Comparison of ENCODE assay signal across 25 mouse cellular contexts in the genomic region with DNA sequence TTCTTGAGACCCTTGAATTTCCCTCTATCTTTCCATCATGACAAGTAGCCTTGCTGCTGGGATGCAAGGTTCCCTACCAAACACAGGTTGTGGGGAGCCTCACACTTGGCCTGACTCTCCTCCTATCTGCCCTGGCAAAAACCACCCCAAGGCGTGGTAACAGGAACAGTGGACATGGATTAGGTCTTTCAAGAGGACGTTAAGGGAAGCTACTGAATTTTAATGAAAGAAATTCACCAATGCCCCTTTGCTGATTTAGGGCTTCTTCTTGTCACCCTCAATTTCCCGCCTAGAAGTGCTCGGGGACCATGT. TPM values are rescaled to one million over a fixed set of nuclear protein-coding genes. Genes with fewer than 3 reads are reported as not detected.
DNase-seq lines count a peak whose midpoint lies in the region; ATAC-seq and TF ChIP-seq lines count a peak whose summit lies in the region.
"Had no signal": no experiment of that assay in that cellular context is flagged by ENCODE, and none has a peak within 500 bp of the region (broad histone marks: within the 10 kb centered on the region; RNA-seq: fewer than 3 reads in every experiment).

No protein-coding gene starts in this region.

- H3K27ac ChIP-seq in bone marrow, adult 2 months (ENCODE audit: control insufficient read depth, insufficient read depth, low read depth, low read length, poor library complexity), result peak overlapping the region; percentile 78
- H3K27ac ChIP-seq in liver, embryonic 12.5 days, result peak overlapping the region; percentile 93
- H3K27ac ChIP-seq in liver, postnatal 0 days (ENCODE audit: low read depth), result peak overlapping the region; percentile 93
- no peak overlapping the region for H3K27ac ChIP-seq in forebrain, embryonic 10.5 days
- no peak overlapping the region for H3K27ac ChIP-seq in hindbrain, embryonic 11.5 days (ENCODE audit: low read depth, low read length)
- H3K27ac ChIP-seq: heart, embryonic 15.5 days; hindbrain, embryonic 12.5 days; macrophage had no signal

- H3K9ac ChIP-seq in liver, embryonic 12.5 days, result peak overlapping the region; percentile 52
- H3K9ac ChIP-seq in liver, postnatal 0 days (replicated peaks), result 0 out of 2 replicates have a peak overlapping the region, but pooled peaks have one; percentile 2
- no peak overlapping the region for H3K9ac ChIP-seq in hindbrain, embryonic 11.5 days (ENCODE audit: low read depth, low read length)
- H3K9ac ChIP-seq: forebrain, postnatal 0 days; heart, embryonic 15.5 days; hindbrain, embryonic 12.5 days had no signal

- DNase-seq in liver, postnatal 0 days, result no peak
- no peak for DNase-seq in forebrain, embryonic 10.5 days (ENCODE audit: extremely low spot score, low spot score)
- DNase-seq in hindbrain, embryonic 11.5 days (ENCODE audit: low spot score), result no peak
- DNase-seq in spleen, postnatal 4 days (ENCODE audit: low spot score in 2 of 2), result no peak
- DNase-seq: adrenal gland, postnatal 25 days; cerebellum, adult 2 months; cerebellum, postnatal 14 days; forebrain, postnatal 0 days; gastrocnemius, postnatal 14 days; kidney, adult 9 months; kidney, postnatal 10 days; layer of hippocampus, adult 9-11 months; right cerebral cortex, adult 18-20 months; thymus, postnatal 4 days had no signal

- no peak for TF ChIP-seq EP300 in liver, postnatal 0 days (IDR thresholded peaks at IDR 0.05; ENCODE audit: low read depth)

- H3K36me3 ChIP-seq in liver, embryonic 12.5 days, result peaks cover 54% of the 10 kb centered on the region
- peaks cover 26% of the 10 kb centered on the region for H3K36me3 ChIP-seq in liver, postnatal 0 days (replicated peaks; ENCODE audit: insufficient read depth, low read length)
- H3K36me3 ChIP-seq in forebrain, embryonic 10.5 days (replicated peaks), result peaks cover 69% of the 10 kb centered on the region
- H3K36me3 ChIP-seq in hindbrain, embryonic 11.5 days (ENCODE audit: control insufficient read depth, insufficient read depth, low read length), result 0 out of 2 replicates have a peak, but pooled peaks cover 3% of the 10 kb centered on the region

- 76% methylated on average over 4 of the region's 4 CpGs for WGBS in bone marrow, adult 2 months
- 61% methylated on average over 4 of the region's 4 CpGs for WGBS in liver, embryonic 12.5 days (ENCODE audit: insufficient replicate concordance)
- 86% methylated on average over 4 of the region's 4 CpGs for WGBS in liver, postnatal 0 days (ENCODE audit: insufficient replicate concordance)
- WGBS in forebrain, embryonic 10.5 days, result 90% methylated on average over 4 of the region's 4 CpGs
- 84% methylated on average over 4 of the region's 4 CpGs for WGBS in hindbrain, embryonic 11.5 days

- no peak for TF ChIP-seq CTCF in bone marrow, adult 2 months (IDR thresholded peaks at IDR 0.05; ENCODE audit: control insufficient read depth, insufficient read depth, low read length)
- TF ChIP-seq CTCF in liver, postnatal 0 days (IDR thresholded peaks at IDR 0.05; ENCODE audit: low read depth), result no peak

- H3K27me3 ChIP-seq in liver, embryonic 12.5 days (replicated peaks), result no peaks in the 10 kb centered on the region
- no peaks in the 10 kb centered on the region for H3K27me3 ChIP-seq in liver, postnatal 0 days (ENCODE audit: insufficient read depth, low read length)
- no peaks in the 10 kb centered on the region for H3K27me3 ChIP-seq in forebrain, embryonic 10.5 days (ENCODE audit: poor library complexity, severe bottlenecking)
- no peaks in the 10 kb centered on the region for H3K27me3 ChIP-seq in hindbrain, embryonic 11.5 days (ENCODE audit: control insufficient read depth, insufficient read depth, low read length)
- H3K27me3 ChIP-seq: heart, embryonic 15.5 days; hindbrain, embryonic 12.5 days had no signal

- no peaks in the 10 kb centered on the region for H3K9me3 ChIP-seq in liver, embryonic 12.5 days (replicated peaks)
- H3K9me3 ChIP-seq in liver, postnatal 0 days (ENCODE audit: low read length), result no peaks in the 10 kb centered on the region
- H3K9me3 ChIP-seq in forebrain, embryonic 10.5 days, result no peaks in the 10 kb centered on the region
- no peaks in the 10 kb centered on the region for H3K9me3 ChIP-seq in hindbrain, embryonic 11.5 days (ENCODE audit: control insufficient read depth, low read length)
- H3K9me3 ChIP-seq: heart, embryonic 15.5 days; hindbrain, embryonic 12.5 days had no signal

- H3K4me3 ChIP-seq in bone marrow, adult 2 months (replicated peaks; ENCODE audit: control insufficient read depth, low read depth, low read length), result no peak overlapping the region
- H3K4me3 ChIP-seq in liver, embryonic 12.5 days, result no peak overlapping the region
- H3K4me3 ChIP-seq in liver, postnatal 0 days (ENCODE audit: low read depth, low read length), result no peak overlapping the region
- H3K4me3 ChIP-seq in forebrain, embryonic 10.5 days, result no peak overlapping the region
- H3K4me3 ChIP-seq in hindbrain, embryonic 11.5 days (ENCODE audit: low read depth, low read length), result no peak overlapping the region
- H3K4me3 ChIP-seq: heart, embryonic 15.5 days; hindbrain, embryonic 12.5 days had no signal

- TF ChIP-seq POLR2A in bone marrow, adult 2 months (IDR thresholded peaks at IDR 0.05; ENCODE audit: borderline replicate concordance, control insufficient read depth, low read depth, low read length), result no peak

- peak; percentile 54 for ATAC-seq in erythroblast, adult 5-6 weeks (replicated peaks; ENCODE audit: low FRiP score, poor library complexity, severe bottlenecking)
- ATAC-seq in liver, embryonic 12.5 days, result peak; percentile 65
- ATAC-seq in liver, postnatal 0 days, result peak; percentile 47
- ATAC-seq in hindbrain, embryonic 11.5 days (ENCODE audit: low FRiP score), result no peak
- ATAC-seq: CD4-positive, CD25-positive, alpha-beta regulatory T cell, adult 4 months; forebrain, postnatal 0 days; intestine, postnatal 0 days; lung, postnatal 0 days; midbrain, embryonic 16.5 days had no signal

- peaks cover 3% of the 10 kb centered on the region for H3K4me1 ChIP-seq in bone marrow, adult 2 months (ENCODE audit: control insufficient read depth, insufficient read depth, low read length)
- H3K4me1 ChIP-seq in liver, embryonic 12.5 days, result peaks cover 41% of the 10 kb centered on the region
- peaks cover 14% of the 10 kb centered on the region for H3K4me1 ChIP-seq in liver, postnatal 0 days (ENCODE audit: insufficient read depth)
- H3K4me1 ChIP-seq in forebrain, embryonic 10.5 days, result peaks cover 9% of the 10 kb centered on the region; the same call in 1 of the 2 replicates
- no peaks in the 10 kb centered on the region for H3K4me1 ChIP-seq in hindbrain, embryonic 11.5 days (replicated peaks; ENCODE audit: control insufficient read depth, insufficient read depth, low read length)
- H3K4me1 ChIP-seq: hindbrain, embryonic 12.5 days had no signal

- H3K4me2 ChIP-seq in liver, embryonic 12.5 days, result peak overlapping the region; percentile 44; the same call in 1 of the 2 replicates
- H3K4me2 ChIP-seq in liver, postnatal 0 days (ENCODE audit: low read depth, low read length), result peak overlapping the region; percentile 5; the same call in 1 of the 2 replicates
- H3K4me2 ChIP-seq in hindbrain, embryonic 11.5 days (replicated peaks; ENCODE audit: low read depth, low read length), result no peak overlapping the region
- H3K4me2 ChIP-seq: heart, embryonic 15.5 days; hindbrain, embryonic 12.5 days; midbrain, embryonic 11.5 days had no signal

RNA-seq across cellular contexts. Expression of a gene that starts 2.6 kb away (rescaled TPM):
- polyA plus RNA-seq in bone marrow, adult 2 months (2011; ENCODE audit: insufficient read depth, insufficient read length, low replicate concordance, missing spikeins), result 0.72 and 4.6 TPM in 2 replicates
- not detected in 2 replicates for total RNA-seq in erythroblast, adult 5-6 weeks (2015; ENCODE audit: low replicate concordance)
- total RNA-seq in erythroblast, adult 5-6 weeks (2017; ENCODE audit: low replicate concordance), result 8.2 TPM in 1 of 2 replicates, not detected in the other
- 0.18 and 0.69 TPM in 2 replicates for polyA plus RNA-seq in liver, embryonic 12.5 days (2016; fragmentation: Nextera tagmentation; extraction: Ambion mirVana)
- 0.05 and 0.22 TPM in 2 replicates for polyA plus RNA-seq in liver, postnatal 0 days (2015; fragmentation: Nextera tagmentation; extraction: Ambion mirVana)
- 0.55 and 1.2 TPM in 2 replicates for polyA plus RNA-seq in forebrain, embryonic 10.5 days (2016; fragmentation: Nextera tagmentation; extraction: Ambion mirVana)
- 1.7 and 2.7 TPM in 2 replicates for polyA plus RNA-seq in hindbrain, embryonic 11.5 days (2014; fragmentation: Nextera tagmentation; extraction: Ambion mirVana)
- polyA plus RNA-seq: heart, embryonic 15.5 days had no signal

RNA-seq across cellular contexts. Expression of a gene that starts 38.8 kb away (rescaled TPM):
- polyA plus RNA-seq in bone marrow, adult 2 months (2011; ENCODE audit: insufficient read depth, insufficient read length, low replicate concordance, missing spikeins), result 21.4 and 56.9 TPM in 2 replicates
- 6.7 and 13.6 TPM in 2 replicates for total RNA-seq in erythroblast, adult 5-6 weeks (2015; ENCODE audit: low replicate concordance)
- 23.3 and 25.0 TPM in 2 replicates for total RNA-seq in erythroblast, adult 5-6 weeks (2017; ENCODE audit: low replicate concordance)
- polyA plus RNA-seq in liver, embryonic 12.5 days (2016; fragmentation: Nextera tagmentation; extraction: Ambion mirVana), result 30.1 and 31.7 TPM in 2 replicates
- polyA plus RNA-seq in liver, postnatal 0 days (2015; fragmentation: Nextera tagmentation; extraction: Ambion mirVana), result 6.9 and 7.3 TPM in 2 replicates
- polyA plus RNA-seq in forebrain, embryonic 10.5 days (2016; fragmentation: Nextera tagmentation; extraction: Ambion mirVana), result 57.6 and 59.8 TPM in 2 replicates
- polyA plus RNA-seq in hindbrain, embryonic 11.5 days (2014; fragmentation: Nextera tagmentation; extraction: Ambion mirVana), result 37.1 and 41.4 TPM in 2 replicates

Comparison
In these comparisons a context has a peak if more than half of its experiments do, and no peak if none do; other contexts are left out.
1. H3K27ac ChIP-seq: peak in bone marrow, adult 2 months (single experiment), liver, embryonic 12.5 days (single experiment) and liver, postnatal 0 days (single experiment); none in forebrain, embryonic 10.5 days (single experiment) and hindbrain, embryonic 11.5 days (single experiment).